Mouse (Mus musculus) adrenal gland, adult 10 weeks (tissue): ENCODE measurements around the gene Sim1. TPM values are rescaled to one million over a fixed set of nuclear protein-coding genes. Genes with fewer than 3 reads are reported as not detected.

Experiments used
- polyA plus RNA-seq: library from polyadenylated mRNA; stranded (reverse); fragments of 350-450 nt; fragmentation: Illumina TruSeq; extraction: RNeasy Lipid Tissue Mini Kit (QIAGEN cat#74804); gene quantifications from one replicate; pipeline ENCODE4 v1.2.3, GENCODE M21; 2014; ENCODE audit warnings: low read depth, low replicate concordance

The Sim1 gene
- polyA plus RNA-seq = 0.06 TPM

GRCm38 (mm10) chr10:50894170-50894991 lies at the start of gene Sim1:
Sim1 (plus strand) TSS chr10:50894754.

